Mouse (Mus musculus) neural tube, embryonic 12.5 days (tissue): ENCODE data around the gene Tmub1. TPM values are rescaled to one million over a fixed set of nuclear protein-coding genes. Genes with fewer than 3 reads are reported as not detected.

Experiments used
- ATAC-seq: fragments of 200-750 bp; cut with Nextera tagmentation; 2 replicates; pipeline ENCODE4 v1.8.0; 2017; ENCODE audit warnings: low read depth, mild to moderate bottlenecking, moderate TSS enrichment, moderate library complexity; ENCODE audit not compliant: low FRiP score
- H3K27ac ChIP-seq: fragments of 300-500 bp; sonication (generic); 2 replicates; pipeline ENCODE4 v1.5.1; 2016
- H3K27me3 ChIP-seq: fragments of 300-500 bp; sonication (generic); replicated peaks from 2 replicates; pipeline ENCODE4 v1.6.1; 2016; ENCODE audit warnings: mild to moderate bottlenecking
- H3K36me3 ChIP-seq: fragments of 300-500 bp; sonication (generic); 2 replicates; pipeline ENCODE4 v1.6.1; 2016; ENCODE audit warnings: mild to moderate bottlenecking
- H3K4me1 ChIP-seq: fragments of 300-500 bp; sonication (generic); 2 replicates; pipeline ENCODE4 v1.6.1; 2016
- H3K4me2 ChIP-seq: fragments of 300-500 bp; sonication (generic); replicated peaks from 2 replicates; pipeline ENCODE4 v1.6.1; 2016; ENCODE audit warnings: mild to moderate bottlenecking
- H3K4me3 ChIP-seq: fragments of 300-500 bp; sonication (generic); 2 replicates; pipeline ENCODE4 v1.5.1; 2016
- H3K9ac ChIP-seq: fragments of 300-500 bp; sonication (generic); 2 replicates; pipeline ENCODE4 v1.6.1; 2016; ENCODE audit warnings: mild to moderate bottlenecking
- H3K9me3 ChIP-seq: fragments of 300-500 bp; sonication (generic); 2 replicates; pipeline ENCODE4 v1.6.1; 2016; ENCODE audit warnings: mild to moderate bottlenecking
- WGBS: fragments of 180-500 bp; shearing (Covaris S2); methylation state at CpG from one replicate; pipeline ENCODE4 v1.1.7; 2016; 5-methylcytosine and 5-hydroxymethylcytosine counted together
- polyA plus RNA-seq: library from polyadenylated mRNA; unstranded; fragments of >200 nt; fragmentation: Nextera tagmentation; extraction: Ambion mirVana; gene quantifications from 2 replicates; pipeline ENCODE4 v1.2.1, GENCODE M21; 2016

The Tmub1 gene
- polyA plus RNA-seq, 1 experiment from 2014 or later = 35.3 TPM

GRCm38 (mm10) chr5:24452691-24453233, 5.1 kb upstream of the Tmub1 start:
- Histone ChIP-seq H3K4me3 (peak overlapping the region; percentile 94), H3K27me3 (no peaks in the 10 kb centered on the region), H3K9me3 (no peaks in the 10 kb centered on the region), H3K27ac (peak overlapping the region; percentile 88; the same call in 1 of the 2 replicates), H3K4me2 (peak overlapping the region; percentile 99), H3K9ac (peak overlapping the region; percentile 99), H3K36me3 (peaks cover 9% of the 10 kb centered on the region; the same call in 1 of the 2 replicates), H3K4me1 (peaks cover 48% of the 10 kb centered on the region)
- WGBS = under 1% methylated on average over 29 of the region's 29 CpGs
- peak; percentile 18; the same call in 1 of the 2 replicates for ATAC-seq

DNA sequence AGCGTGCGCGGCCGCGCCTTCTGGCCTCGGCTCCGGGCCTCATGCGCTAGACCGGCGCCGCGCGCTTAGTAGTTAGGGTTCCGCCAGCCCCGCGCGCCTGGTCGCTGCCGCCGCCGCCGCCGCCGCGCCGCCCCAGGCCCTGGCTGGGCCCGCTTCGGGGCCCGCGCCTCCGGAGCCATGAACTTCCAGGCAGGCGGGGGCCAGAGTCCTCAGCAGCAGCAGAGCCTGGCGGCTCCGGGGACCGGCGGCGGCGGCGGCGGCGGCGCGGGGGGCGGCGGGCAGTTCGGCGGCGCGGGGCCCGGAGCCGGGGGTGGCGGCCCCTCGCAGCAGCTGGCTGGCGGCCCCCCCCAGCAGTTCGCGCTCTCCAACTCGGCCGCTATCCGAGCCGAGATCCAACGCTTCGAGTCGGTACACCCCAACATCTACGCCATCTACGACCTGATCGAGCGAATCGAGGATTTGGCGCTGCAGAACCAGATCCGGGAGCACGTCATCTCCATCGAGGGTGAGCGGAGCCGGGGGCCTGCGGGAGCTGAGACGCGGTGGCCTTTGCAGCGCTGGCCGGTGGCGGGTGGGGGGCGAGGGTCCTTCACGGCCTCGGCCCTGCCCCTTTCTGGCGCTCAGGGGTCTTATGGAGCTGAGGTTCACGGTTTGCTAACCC, 4.5 kb upstream of the Tmub1 start, which contains the start of gene Agap3:
TSS of gene Agap3 (plus strand) at position 148 of the 661 bp plus-strand sequence.
- under 1% methylated on average over 85 of the region's 85 CpGs for WGBS
- H3K4me2 ChIP-seq = peak within 1 kb of the TSS; percentile 99
- peak; percentile 13 for ATAC-seq
- H3K9ac ChIP-seq = peak within 1 kb of the TSS; percentile 99
- H3K36me3 ChIP-seq = peaks cover 6% of the 10 kb centered on the region; the same call in 1 of the 2 replicates
- peaks cover 53% of the 10 kb centered on the region for H3K4me1 ChIP-seq
- H3K27me3 ChIP-seq = no peaks in the 10 kb centered on the region
- H3K27ac ChIP-seq = peak within 1 kb of the TSS; percentile 88
- peak within 1 kb of the TSS; percentile 94 for H3K4me3 ChIP-seq
- no peaks in the 10 kb centered on the region for H3K9me3 ChIP-seq

DNA sequence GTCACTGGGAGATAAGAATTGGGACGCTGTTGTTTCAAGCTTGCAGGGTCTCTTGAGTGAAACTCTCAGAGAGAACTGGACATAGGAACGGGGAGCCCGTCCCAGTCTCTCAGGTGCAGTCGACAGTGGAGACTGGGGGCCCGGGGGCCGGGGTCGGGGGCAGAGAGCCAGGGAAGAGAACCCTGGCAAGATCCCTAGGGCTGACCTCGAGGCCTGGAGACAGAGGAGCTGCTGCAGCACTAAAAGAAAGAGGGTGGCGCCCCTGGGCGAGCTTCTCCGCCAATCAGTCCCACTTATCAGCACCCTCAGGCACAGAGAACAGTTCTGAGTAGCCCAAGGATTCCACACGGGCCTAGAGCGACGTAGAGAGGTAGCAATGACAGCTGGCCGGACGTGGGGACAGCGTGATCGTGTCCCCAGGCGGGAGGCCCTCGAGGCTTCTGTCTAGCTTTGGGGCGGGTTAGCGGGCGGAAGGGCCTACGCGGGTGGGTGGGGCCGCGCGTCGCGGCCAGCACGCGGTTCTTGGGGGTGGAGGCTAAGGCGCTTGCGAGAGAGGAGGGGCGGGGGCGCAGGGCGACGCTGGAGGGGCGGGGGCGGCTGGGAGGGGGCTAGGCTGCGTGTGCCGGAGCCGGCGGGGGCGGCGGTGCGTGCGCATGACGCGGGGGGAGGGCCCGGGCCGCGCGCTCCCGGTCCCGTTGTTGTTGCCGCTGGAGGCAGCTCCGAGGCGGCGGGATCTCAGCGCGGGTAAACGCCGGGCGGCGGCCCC, 3.8 kb upstream of the Tmub1 start:
- peak; percentile 55 for ATAC-seq
- peak overlapping the region; percentile 99 for H3K9ac ChIP-seq
- H3K27me3 ChIP-seq = no peaks in the 10 kb centered on the region
- whole genome bisulfite sequencing = 3% methylated on average over 59 of the region's 66 CpGs
- peak overlapping the region; percentile 88 for H3K27ac ChIP-seq
- peak overlapping the region; percentile 94 for H3K4me3 ChIP-seq
- H3K36me3 ChIP-seq = peaks cover 6% of the 10 kb centered on the region; the same call in 1 of the 2 replicates
- H3K4me2 ChIP-seq = peak overlapping the region; percentile 99
- H3K9me3 ChIP-seq = no peaks in the 10 kb centered on the region
- H3K4me1 ChIP-seq = peaks cover 59% of the 10 kb centered on the region

- Histone ChIP-seq H3K4me3 (no peak overlapping the region), H3K9me3 (no peaks in the 10 kb centered on the region), H3K4me1 (peaks cover 38% of the 10 kb centered on the region), H3K4me2 (peak overlapping the region; percentile 87), H3K9ac (no peak overlapping the region), H3K36me3 (peaks cover 16% of the 10 kb centered on the region), H3K27ac (no peak overlapping the region), H3K27me3 (no peaks in the 10 kb centered on the region)
- 96% methylated on average over 7 of the region's 7 CpGs for WGBS
- ATAC-seq = no peak
Observed at GRCm38 (mm10) chr5:24446630-24447029, 1.0 kb downstream of the Tmub1 start.

- Histone ChIP-seq H3K27ac (peak overlapping the region; percentile 86; the same call in 1 of the 2 replicates), H3K4me2 (peak overlapping the region; percentile 98), H3K9ac (peak overlapping the region; percentile 95), H3K4me3 (peak overlapping the region; percentile 93), H3K36me3 (peaks cover 27% of the 10 kb centered on the region), H3K27me3 (no peaks in the 10 kb centered on the region), H3K9me3 (no peaks in the 10 kb centered on the region), H3K4me1 (peaks cover 31% of the 10 kb centered on the region)
- peak; percentile 1; the same call in 1 of the 2 replicates for ATAC-seq
- 60% methylated on average over 20 of the region's 20 CpGs for WGBS
Observed at GRCm38 (mm10) chr5:24445428-24446080, 2.1 kb downstream of the Tmub1 start.

- H3K36me3 ChIP-seq = peaks cover 34% of the 10 kb centered on the region
- H3K9me3 ChIP-seq = no peaks in the 10 kb centered on the region
- peak within 1 kb of the TSS; percentile 93 for H3K4me3 ChIP-seq
- ATAC-seq = peak; percentile 80
- H3K27ac ChIP-seq = peak within 1 kb of the TSS; percentile 86
- WGBS = under 1% methylated on average over 60 of the region's 60 CpGs
- H3K4me1 ChIP-seq = peaks cover 31% of the 10 kb centered on the region
- peak within 1 kb of the TSS; percentile 98 for H3K4me2 ChIP-seq
- no peaks in the 10 kb centered on the region for H3K27me3 ChIP-seq
- peak within 1 kb of the TSS; percentile 95 for H3K9ac ChIP-seq
Observed at GRCm38 (mm10) chr5:24444746-24445427, 2.8 kb downstream of the Tmub1 start, which contains the start of gene Fastk. Gene Fastk (minus strand): TSS chr5:24445287.

GRCm38 (mm10) chr5:24443927-24444326, 3.7 kb downstream of the Tmub1 start:
- peak overlapping the region; percentile 93 for H3K4me3 ChIP-seq
- no peak for ATAC-seq
- no peaks in the 10 kb centered on the region for H3K9me3 ChIP-seq
- peaks cover 43% of the 10 kb centered on the region for H3K36me3 ChIP-seq
- H3K27ac ChIP-seq = no peak overlapping the region
- WGBS = 90% methylated on average over 12 of the region's 12 CpGs
- no peaks in the 10 kb centered on the region for H3K27me3 ChIP-seq
- H3K4me1 ChIP-seq = peaks cover 31% of the 10 kb centered on the region
- H3K9ac ChIP-seq = peak overlapping the region; percentile 95
- peak overlapping the region; percentile 98 for H3K4me2 ChIP-seq

- Histone ChIP-seq H3K4me3 (no peak overlapping the region), H3K27ac (no peak overlapping the region), H3K9me3 (no peaks in the 10 kb centered on the region), H3K9ac (no peak overlapping the region), H3K36me3 (peaks cover 49% of the 10 kb centered on the region), H3K4me1 (peaks cover 31% of the 10 kb centered on the region), H3K4me2 (no peak overlapping the region), H3K27me3 (no peaks in the 10 kb centered on the region)
- 94% methylated on average over 7 of the region's 7 CpGs for WGBS
- ATAC-seq = no peak
Observed at GRCm38 (mm10) chr5:24443204-24443603, 4.5 kb downstream of the Tmub1 start.

- H3K4me1 ChIP-seq = peaks cover 22% of the 10 kb centered on the region
- no peak overlapping the region for H3K4me3 ChIP-seq
- H3K9me3 ChIP-seq = no peaks in the 10 kb centered on the region
- WGBS = 90% methylated on average over 9 of the region's 9 CpGs
- no peaks in the 10 kb centered on the region for H3K27me3 ChIP-seq
- no peak for ATAC-seq
- H3K9ac ChIP-seq = no peak overlapping the region
- H3K4me2 ChIP-seq = no peak overlapping the region
- H3K27ac ChIP-seq = no peak overlapping the region
- H3K36me3 ChIP-seq = peaks cover 52% of the 10 kb centered on the region
Observed at GRCm38 (mm10) chr5:24442029-24442428, 5.6 kb downstream of the Tmub1 start.

- H3K4me3 ChIP-seq = no peak overlapping the region
- H3K27ac ChIP-seq = no peak overlapping the region
- H3K4me2 ChIP-seq = no peak overlapping the region
- no peak overlapping the region for H3K9ac ChIP-seq
- no peaks in the 10 kb centered on the region for H3K27me3 ChIP-seq
- ATAC-seq = no peak
- H3K9me3 ChIP-seq = no peaks in the 10 kb centered on the region
- peaks cover 17% of the 10 kb centered on the region for H3K4me1 ChIP-seq
- H3K36me3 ChIP-seq = peaks cover 58% of the 10 kb centered on the region
- WGBS = 91% methylated on average over 8 of the region's 8 CpGs
Observed at GRCm38 (mm10) chr5:24441187-24441586, 6.5 kb downstream of the Tmub1 start.

GRCm38 (mm10) chr5:24433993-24434392, 13.7 kb downstream of the Tmub1 start:
- no peak overlapping the region for H3K4me2 ChIP-seq
- no peaks in the 10 kb centered on the region for H3K9me3 ChIP-seq
- ATAC-seq = no peak

More at GRCm38 (mm10) chr5:24433993-24434392, 13.7 kb downstream of the Tmub1 start:
- Histone ChIP-seq H3K27me3 (no peaks in the 10 kb centered on the region), H3K27ac (no peak overlapping the region), H3K4me1 (no peaks in the 10 kb centered on the region), H3K36me3 (peaks cover 84% of the 10 kb centered on the region), H3K9ac (no peak overlapping the region), H3K4me3 (no peak overlapping the region)
- WGBS = 94% methylated on average over 8 of the region's 8 CpGs
